Mouse (Mus musculus): ENCODE measurements at regions not wholly inside any gene's neighbourhood (a gene's known extent, or its start where the extent isn't known, plus 50 kb on each side); places are given as distances from the start of the nearest gene placed in this dataset.

- WGBS = 76% methylated on average over 7 of the region's 7 CpGs
- H3K27me3 ChIP-seq (ENCODE audit: control insufficient read depth, insufficient read depth, low read length) = no peaks in the 10 kb centered on the region
- no peak overlapping the region for H3K9ac ChIP-seq (ENCODE audit: low read depth, low read length)
- H3K4me1 ChIP-seq (ENCODE audit: control insufficient read depth, insufficient read depth, low read length) = 0 out of 2 replicates have a peak, but pooled peaks cover 6% of the 10 kb centered on the region
- no peak for ATAC-seq (ENCODE audit: low FRiP score, low TSS enrichment)
- H3K9me3 ChIP-seq (ENCODE audit: control insufficient read depth, low read length) = peaks cover 3% of the 10 kb centered on the region; the same call in 1 of the 2 replicates
- no peaks in the 10 kb centered on the region for H3K36me3 ChIP-seq (ENCODE audit: control insufficient read depth, insufficient read depth, low read length)
- no peak overlapping the region for H3K27ac ChIP-seq (ENCODE audit: low read depth, low read length)
- no peak overlapping the region for H3K4me3 ChIP-seq (ENCODE audit: low read length)
- no peak overlapping the region for H3K4me2 ChIP-seq (replicated peaks; ENCODE audit: low read depth, low read length)
Measured at GRCm38 (mm10) chr16:28982901-28983300, 53.4 kb upstream of the Mb21d2 start.
